Mouse (Mus musculus) stomach, postnatal 0 days (tissue): Measurements from ENCODE around the gene 4931428L18Rik.

ENCODE experiments used
- CTCF ChIP-seq: IDR thresholded peaks from 2 replicates; pipeline ENCODE4 v1.5.1; 2016; ENCODE audit warnings: antibody characterized with exemption, low read depth, mild to moderate bottlenecking, moderate library complexity
- EP300 ChIP-seq: optimal IDR thresholded peaks from 2 replicates; pipeline ENCODE3; 2016; ENCODE audit warnings: antibody characterized with exemption

DNA sequence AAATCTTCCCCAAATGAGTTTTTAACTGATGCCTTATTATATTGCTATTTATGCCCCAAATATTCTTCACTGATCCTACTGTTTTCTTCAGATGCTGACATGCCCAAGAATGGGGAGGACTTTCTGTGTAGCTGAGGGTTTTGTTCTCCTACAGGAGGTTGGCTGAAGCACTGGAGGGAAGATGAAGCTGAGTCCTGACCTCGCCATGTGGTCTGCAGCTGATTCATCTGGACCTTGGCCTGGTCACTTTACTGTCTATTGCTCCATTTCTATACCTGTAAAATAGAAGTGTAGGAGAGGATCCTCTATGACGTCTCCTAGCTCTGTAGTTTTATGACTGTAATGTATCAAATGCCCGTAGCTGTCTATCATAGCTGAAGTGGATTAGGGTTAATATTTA lies 179.3 kb downstream of the 4931428L18Rik start:
- no peak for TF ChIP-seq EP300
- no peak for TF ChIP-seq CTCF
